Mouse (Mus musculus) olfactory bulb, adult 2 months (tissue): ENCODE data around the gene Olfr394.
"Not testable (repeated sequence)": the region's sequence is repeated elsewhere in the genome, so short reads cannot be mapped to it uniquely, and the experiment has no call there.

Source experiments
- CTCF ChIP-seq: fragments of 200-500 bp; IDR thresholded peaks from 2 replicates; pipeline ENCODE4 v1.5.1; 2012; ENCODE audit warnings: low read depth, mild to moderate bottlenecking, low read length, moderate library complexity; ENCODE audit not compliant: insufficient read depth
- POLR2A ChIP-seq: fragments of 200-500 bp; IDR thresholded peaks from 2 replicates; pipeline ENCODE4 v1.6.1; 2012; ENCODE audit warnings: mild to moderate bottlenecking, low read depth, low read length, moderate library complexity; ENCODE audit not compliant: insufficient read depth

DNA sequence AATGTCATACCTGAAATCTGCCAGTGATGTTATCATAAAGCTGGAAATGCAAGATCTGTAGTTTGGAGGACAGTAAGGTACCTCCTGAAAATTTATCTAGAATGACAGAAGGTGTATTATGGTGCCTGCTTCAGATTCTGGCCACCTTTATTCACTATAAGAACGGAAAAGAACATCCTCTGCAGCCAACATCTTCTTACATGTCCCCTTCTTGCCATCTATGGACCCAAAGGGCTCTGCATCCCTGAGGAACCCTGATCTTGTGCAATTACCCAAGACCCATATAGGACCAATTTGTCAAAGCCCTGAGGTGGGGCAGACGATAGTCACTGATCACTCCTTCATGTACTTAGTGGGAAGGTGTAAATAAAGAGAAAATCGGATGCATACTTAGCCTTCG is 18.6 kb upstream of the Olfr394 start, which contains the start of gene Olfr395:
- TF ChIP-seq POLR2A, CTCF: not testable (repeated sequence)
